ENCODE assay signal across 8 mouse cellular contexts in the genomic region with DNA sequence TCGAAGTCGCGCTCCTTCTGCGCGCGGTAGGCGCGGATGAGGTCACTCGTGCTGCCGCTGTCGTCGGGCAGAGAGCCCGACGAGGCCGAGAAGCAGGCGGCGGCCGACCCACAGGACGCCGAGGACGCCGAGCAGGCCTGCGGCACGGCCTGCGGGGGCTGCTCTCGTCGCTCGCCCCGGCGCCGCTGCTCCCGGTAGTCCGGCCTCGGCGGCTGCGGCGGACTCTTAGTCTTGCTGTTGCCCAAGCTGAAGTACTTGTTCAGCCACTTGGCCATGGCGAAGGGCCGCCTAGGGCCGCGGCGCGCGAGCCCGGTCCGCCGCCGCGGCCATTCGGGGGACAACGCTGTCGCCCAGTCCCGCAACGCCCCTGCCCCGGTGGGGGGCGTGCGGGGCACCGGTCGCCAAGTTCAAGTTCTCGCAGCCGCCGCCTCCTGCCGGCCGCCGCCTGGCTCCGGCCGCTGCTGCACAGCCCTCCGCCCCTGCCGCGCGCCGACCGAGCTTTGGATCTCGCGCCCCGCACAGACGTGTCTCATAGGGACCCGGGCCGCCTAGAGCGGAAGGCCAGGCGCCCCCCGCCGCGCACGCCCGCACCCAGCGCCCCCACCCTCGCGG. TPM values are rescaled to one million over a fixed set of nuclear protein-coding genes. Genes with fewer than 3 reads are reported as not detected.
DNase-seq lines count a peak whose midpoint lies in the region; ATAC-seq lines count a peak whose summit lies in the region.

No protein-coding gene starts in this region.

- H3K4me1 ChIP-seq in heart, embryonic 12.5 days (replicated peaks), result peaks cover 57% of the 10 kb centered on the region
- H3K4me1 ChIP-seq in midbrain, embryonic 10.5 days, result peaks cover 61% of the 10 kb centered on the region

- H3K27ac ChIP-seq in heart, embryonic 12.5 days (ENCODE audit: poor library complexity, severe bottlenecking), result peak overlapping the region; percentile 93
- peak overlapping the region; percentile 89 for H3K27ac ChIP-seq in midbrain, embryonic 10.5 days (replicated peaks)

- peak; percentile 33 for ATAC-seq in heart, embryonic 12.5 days (ENCODE audit: insufficient number of reproducible peaks, low FRiP score)

- no peaks in the 10 kb centered on the region for H3K9me3 ChIP-seq in heart, embryonic 12.5 days (replicated peaks)
- H3K9me3 ChIP-seq in midbrain, embryonic 10.5 days (replicated peaks), result no peaks in the 10 kb centered on the region

- H3K9ac ChIP-seq in heart, embryonic 12.5 days, result peak overlapping the region; percentile 89

- under 1% methylated on average over 82 of the region's 89 CpGs for WGBS in heart, embryonic 12.5 days
- under 1% methylated on average over 89 of the region's 89 CpGs for WGBS in midbrain, embryonic 10.5 days

- no peaks in the 10 kb centered on the region for H3K27me3 ChIP-seq in heart, embryonic 12.5 days (replicated peaks)
- H3K27me3 ChIP-seq in midbrain, embryonic 10.5 days (ENCODE audit: low read depth, poor library complexity, severe bottlenecking), result peaks cover 42% of the 10 kb centered on the region

- peak; percentile 72 to 86 for DNase-seq in adrenal gland, adult (ENCODE audit: inconsistent age in 2 of 2, low spot score in 1 of 2)
- DNase-seq in adrenal gland, adult 8-10 months, result no peak
- peak; percentile 47 for DNase-seq in 416B (ENCODE audit: low read depth)
- DNase-seq in cerebellum, postnatal 36 days, result peak; percentile 13 to 26
- peak; percentile 71 for DNase-seq in kidney, postnatal 10 days
- peak; percentile 75 for DNase-seq in midbrain, embryonic 10.5 days (ENCODE audit: low spot score)
- peak; percentile 63 for DNase-seq in testis, postnatal 10 days (ENCODE audit: low spot score)

- H3K4me2 ChIP-seq in heart, embryonic 12.5 days, result peak overlapping the region; percentile 86

- peaks cover 4% of the 10 kb centered on the region; the same call in 1 of the 2 replicates for H3K36me3 ChIP-seq in heart, embryonic 12.5 days
- 0 out of 2 replicates have a peak, but pooled peaks cover 5% of the 10 kb centered on the region for H3K36me3 ChIP-seq in midbrain, embryonic 10.5 days

- peak overlapping the region; percentile 86 for H3K4me3 ChIP-seq in heart, embryonic 12.5 days
- H3K4me3 ChIP-seq in midbrain, embryonic 10.5 days, result peak overlapping the region; percentile 80

RNA-seq across cellular contexts. Expression of a gene that starts 2.2 kb away (rescaled TPM):
- total RNA-seq in adrenal gland, adult 8-10 months (2022), result 100 to 1,000 TPM in 2 of 4 experiments, 10 to 100 TPM in 2; 39.5 to 104 (median 79.0) TPM
- polyA plus RNA-seq in heart, embryonic 12.5 days (2016; fragmentation: Nextera tagmentation; extraction: Ambion mirVana), result 13.9 and 15.3 TPM in 2 replicates
- polyA plus RNA-seq in midbrain, embryonic 10.5 days (2016; fragmentation: Nextera tagmentation; extraction: Ambion mirVana), result 1.2 and 2.5 TPM in 2 replicates
